Mouse (Mus musculus) megakaryocyte-erythroid progenitor cell, adult 5-6 weeks (primary cell): ENCODE results near the gene Cenpf. TPM values are rescaled to one million over a fixed set of nuclear protein-coding genes. Genes with fewer than 3 reads are reported as not detected.
"Not testable (repeated sequence)": the region's sequence is repeated elsewhere in the genome, so short reads cannot be mapped to it uniquely, and the experiment has no call there.

Source experiments
- ATAC-seq: replicated peaks from 2 replicates; pipeline ENCODE4 v1.8.0; 2016; ENCODE audit warnings: mild to moderate bottlenecking, inconsistent platforms; ENCODE audit not compliant: severe bottlenecking, poor library complexity, low FRiP score, low TSS enrichment
- total RNA-seq, 2 experiments: library from RNA; stranded (forward) in 1 of 2; stranded (reverse) in 1 of 2; fragments of 200-1000, 215-1000 nt in 1 of 2; fragments of >200 nt in 1 of 2; fragmentation: Nextera tagmentation in 1 of 2; gene quantifications; 2 replicates each; pipeline ENCODE4 v1.2.3; 2014 to 2017

Cenpf gene
- total RNA-seq, 2 experiments from 2014 or later: 31.2 to 51.5 TPM

DNA sequence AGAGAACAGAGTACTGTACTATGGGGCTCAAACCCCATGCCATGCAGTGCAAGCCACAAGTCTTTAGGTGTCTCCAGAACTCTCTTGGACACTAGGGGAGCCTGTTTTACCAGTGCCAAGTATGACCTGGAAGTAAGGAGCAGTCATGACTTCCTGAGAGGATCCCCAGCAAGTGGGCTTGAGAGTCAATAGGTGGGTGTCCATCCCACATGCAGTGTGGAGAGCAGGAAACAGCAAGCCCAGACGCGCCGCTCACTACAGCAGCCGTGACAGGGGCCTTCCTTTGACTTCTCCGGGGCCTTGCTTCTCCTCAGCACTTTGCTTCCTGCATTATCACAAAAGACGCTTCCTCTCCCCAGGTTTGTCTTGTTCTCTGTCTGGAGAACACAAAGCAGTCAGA lies 12.3 kb upstream of the Cenpf start:
- ATAC-seq: no peak

- ATAC-seq: peak; percentile 60
These were observed 10.5 kb upstream of the Cenpf start for GRCm38 (mm10) chr1:189698416-189698815.

GRCm38 (mm10) chr1:189695321-189695720 lies 7.4 kb upstream of the Cenpf start:
- ATAC-seq: peak; percentile 79

DNA sequence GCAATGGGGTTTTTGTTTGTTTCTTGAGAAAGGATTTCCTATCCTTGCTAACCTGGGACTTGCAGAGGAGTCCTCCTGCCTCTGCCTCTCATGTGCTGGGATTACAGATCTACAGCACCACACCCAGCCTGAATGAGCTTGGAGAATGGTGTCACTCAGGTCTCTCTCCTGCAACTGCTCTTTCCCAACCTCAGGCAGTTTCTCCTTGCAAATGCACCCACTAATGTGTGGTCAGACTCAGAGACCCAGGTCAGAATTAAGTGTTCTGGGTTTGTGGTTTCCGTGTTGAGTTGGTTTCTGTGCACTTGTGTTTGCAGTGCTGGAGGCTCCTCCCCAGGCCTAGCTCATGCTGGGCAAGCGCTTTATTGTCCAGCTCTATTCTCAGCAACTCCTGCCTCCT lies 6.5 kb upstream of the Cenpf start:
- no peak for ATAC-seq

DNA sequence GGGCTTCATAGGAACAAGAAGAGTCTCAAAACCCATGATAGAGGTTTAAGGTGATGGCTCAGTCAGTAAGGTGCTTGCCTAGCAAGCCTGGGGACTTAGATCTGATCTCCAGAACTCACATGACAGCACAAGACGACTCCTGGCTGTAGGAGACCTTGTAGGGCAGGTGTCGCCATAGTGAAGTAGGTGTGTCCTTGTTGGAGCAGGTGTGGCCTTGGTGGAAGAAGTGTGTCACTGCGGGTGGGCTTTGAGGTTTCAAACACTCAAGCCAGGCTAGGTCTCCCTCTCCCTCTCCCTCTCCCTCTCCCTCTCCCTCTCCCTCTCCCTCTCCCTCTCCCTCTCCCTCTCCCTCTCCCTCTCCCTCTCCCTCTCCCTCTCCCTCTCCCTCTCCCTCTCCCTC lies 4.6 kb upstream of the Cenpf start:
- not testable (repeated sequence) for ATAC-seq

- no peak for ATAC-seq
These were observed 1.4 kb upstream of the Cenpf start for GRCm38 (mm10) chr1:189689050-189689833.

- no peak for ATAC-seq
These were observed 483 bp upstream of the Cenpf start for GRCm38 (mm10) chr1:189688388-189688750.

GRCm38 (mm10) chr1:189686025-189686424 lies 1.9 kb downstream of the Cenpf start:
- ATAC-seq: no peak

GRCm38 (mm10) chr1:189684786-189685415 lies 3.0 kb downstream of the Cenpf start:
- ATAC-seq: no peak

- no peak for ATAC-seq
These were observed 8.3 kb downstream of the Cenpf start for GRCm38 (mm10) chr1:189679555-189679954.

GRCm38 (mm10) chr1:189675953-189676352 lies 11.9 kb downstream of the Cenpf start:
- no peak for ATAC-seq

DNA sequence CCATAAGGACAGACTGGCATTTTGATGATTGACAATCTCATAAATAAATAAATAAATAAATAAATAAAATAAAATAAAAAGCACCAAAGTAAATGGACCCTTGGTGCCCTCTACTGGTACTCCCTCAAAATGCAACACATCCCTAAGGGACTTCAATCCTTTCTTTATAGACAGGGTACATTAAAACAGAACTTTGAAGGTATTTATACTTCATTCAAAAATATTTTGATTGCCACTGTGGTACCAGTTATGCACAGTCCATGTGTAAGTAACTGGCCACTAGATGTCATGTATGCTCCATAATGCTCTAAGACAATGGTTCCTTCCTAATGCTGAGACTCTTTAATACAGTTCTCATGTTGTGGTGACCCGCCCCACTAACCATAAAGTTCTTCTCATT lies 12.5 kb downstream of the Cenpf start:
- peak; percentile 56 for ATAC-seq

- no peak for ATAC-seq
These were observed 21.9 kb downstream of the Cenpf start for GRCm38 (mm10) chr1:189665966-189666365.

DNA sequence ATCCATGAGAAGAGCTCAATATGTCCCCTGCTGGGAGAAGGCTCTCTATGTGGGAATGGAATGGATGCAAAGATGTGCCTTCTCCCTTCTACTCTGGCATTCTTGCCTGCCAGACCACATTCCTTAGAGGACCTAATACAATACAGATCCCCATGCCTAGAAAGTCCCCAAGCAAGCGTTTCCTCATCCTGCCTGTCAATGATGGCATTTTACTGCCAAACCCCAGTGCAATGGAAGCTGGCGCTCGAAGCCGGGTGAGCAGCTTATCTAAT lies 23.1 kb downstream of the Cenpf start:
- no peak for ATAC-seq

DNA sequence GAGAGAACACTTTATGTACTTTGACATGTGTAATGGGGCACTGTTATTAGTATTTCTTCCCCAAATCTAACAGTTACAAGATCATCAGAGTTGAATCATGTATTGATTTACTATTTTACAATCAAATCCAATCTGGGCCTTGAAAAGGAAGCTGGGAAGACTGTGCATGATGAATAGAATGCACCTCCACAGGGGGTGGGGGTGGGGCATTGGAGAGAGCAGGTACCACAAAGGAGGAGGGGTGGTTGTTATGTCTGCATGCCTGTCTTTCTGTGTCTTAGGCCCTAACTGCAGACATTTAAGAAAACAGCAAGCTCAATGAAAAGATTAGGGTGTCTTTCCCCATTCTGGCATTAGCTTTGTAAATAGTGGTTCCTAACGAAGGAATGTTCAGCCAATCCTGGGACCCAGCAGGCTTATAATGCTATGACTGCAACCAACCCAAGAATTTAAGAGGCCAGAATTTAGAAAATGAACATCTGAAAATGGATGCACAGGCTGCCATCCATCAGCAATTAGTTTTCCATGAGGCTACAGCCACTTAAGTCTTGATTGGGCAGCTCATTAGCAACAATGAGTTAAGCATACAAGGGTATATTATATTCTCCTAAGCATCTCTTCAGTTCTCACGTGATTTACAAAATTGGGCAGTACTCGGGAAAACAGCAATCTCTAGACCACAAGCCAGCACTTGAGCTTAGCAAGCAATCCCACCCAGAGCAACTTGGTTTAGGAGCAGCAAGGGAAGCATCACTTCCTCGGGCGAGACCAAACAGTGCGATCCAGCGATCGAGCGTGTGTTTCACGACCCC lies 23.6 kb downstream of the Cenpf start:
- ATAC-seq: no peak

DNA sequence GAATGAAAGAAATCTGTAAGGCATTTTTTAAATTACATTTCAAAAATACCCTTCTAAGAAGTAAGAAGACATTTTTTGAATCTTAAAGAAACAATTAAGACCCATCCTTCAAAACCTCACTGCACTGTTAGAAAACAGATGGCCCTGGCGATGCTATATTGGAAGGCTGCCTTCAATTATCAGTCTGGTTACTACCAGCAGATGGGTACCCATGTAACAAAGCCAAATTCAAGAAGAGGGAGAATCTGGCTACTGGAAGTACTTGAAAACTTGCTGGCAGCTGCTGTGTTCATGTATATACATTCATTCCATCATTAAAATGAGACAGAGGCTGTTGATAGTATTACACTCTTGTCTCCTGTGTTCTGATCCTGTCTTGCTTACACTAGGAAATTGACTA lies 24.4 kb downstream of the Cenpf start:
- no peak for ATAC-seq

GRCm38 (mm10) chr1:189661856-189662255 lies 26.0 kb downstream of the Cenpf start:
- ATAC-seq: peak; percentile 75

GRCm38 (mm10) chr1:189657406-189657805 lies 30.5 kb downstream of the Cenpf start:
- no peak for ATAC-seq

GRCm38 (mm10) chr1:189653746-189654145 lies 34.1 kb downstream of the Cenpf start:
- ATAC-seq: no peak

- no peak for ATAC-seq
These were observed 41.3 kb downstream of the Cenpf start for GRCm38 (mm10) chr1:189646597-189646996.

DNA sequence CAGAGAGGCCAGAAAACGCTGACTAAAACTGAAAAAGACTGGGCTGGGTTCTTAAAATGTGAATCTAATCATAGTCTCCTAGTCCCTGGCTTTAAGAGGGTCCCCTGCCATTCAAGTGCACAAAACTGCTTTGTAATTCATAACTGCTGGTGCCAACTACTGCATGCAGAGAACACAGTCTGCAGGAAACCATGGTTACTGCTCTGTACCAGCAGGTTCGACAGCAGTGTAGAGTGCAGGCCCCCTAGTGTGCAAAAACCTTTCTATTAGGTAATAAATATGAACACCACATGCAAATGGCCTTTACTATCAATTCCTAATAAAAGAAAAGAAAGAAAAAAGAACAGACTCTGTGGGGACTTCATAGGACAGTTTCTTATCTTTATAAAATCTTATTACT lies 42.5 kb downstream of the Cenpf start:
- ATAC-seq: no peak
